Mouse (Mus musculus): Measurements from ENCODE around the gene Fat2. TPM values are rescaled to one million over a fixed set of nuclear protein-coding genes. Genes with fewer than 3 reads are reported as not detected.

Fat2 gene
- polyA plus RNA-seq (2015; fragmentation: Illumina TruSeq; extraction: RNeasy Lipid Tissue Mini Kit (QIAGEN cat#74804); ENCODE audit: insufficient read depth, low read depth, low replicate concordance) = 0.07 TPM

GRCm38 (mm10) chr11:55336101-55336891, at the start of gene Fat2:
Gene Fat2, minus strand, starts transcription at chr11:55336564.

GRCm38 (mm10) chr11:55204159-55204596, 132.2 kb downstream of the Fat2 start, which contains the start of gene Slc36a1:
Gene Slc36a1, plus strand, starts transcription at chr11:55204350.

Other genes with a start within 250 kb of the Fat2 start
- 8.0 TPM for gene Gm2a, start 238.4 kb downstream of the Fat2 start, polyA plus RNA-seq (2015; fragmentation: Illumina TruSeq; extraction: RNeasy Lipid Tissue Mini Kit (QIAGEN cat#74804); ENCODE audit: insufficient read depth, low read depth, low replicate concordance)
- gene Slc36a3, start 184.9 kb downstream of the Fat2 start, polyA plus RNA-seq (2015; fragmentation: Illumina TruSeq; extraction: RNeasy Lipid Tissue Mini Kit (QIAGEN cat#74804); ENCODE audit: insufficient read depth, low read depth, low replicate concordance) = not detected
- gene Slc36a2, start 151.5 kb downstream of the Fat2 start, polyA plus RNA-seq (2015; fragmentation: Illumina TruSeq; extraction: RNeasy Lipid Tissue Mini Kit (QIAGEN cat#74804); ENCODE audit: insufficient read depth, low read depth, low replicate concordance) = 3.4 TPM
- 7.1 TPM for gene Slc36a1, start 132.2 kb downstream of the Fat2 start, polyA plus RNA-seq (2015; fragmentation: Illumina TruSeq; extraction: RNeasy Lipid Tissue Mini Kit (QIAGEN cat#74804); ENCODE audit: insufficient read depth, low read depth, low replicate concordance)
- gene Sparc, start 86.6 kb upstream of the Fat2 start, polyA plus RNA-seq (2015; fragmentation: Illumina TruSeq; extraction: RNeasy Lipid Tissue Mini Kit (QIAGEN cat#74804); ENCODE audit: insufficient read depth, low read depth, low replicate concordance) = 171 TPM
- gene Atox1, start 124.7 kb upstream of the Fat2 start, polyA plus RNA-seq (2015; fragmentation: Illumina TruSeq; extraction: RNeasy Lipid Tissue Mini Kit (QIAGEN cat#74804); ENCODE audit: insufficient read depth, low read depth, low replicate concordance) = 57.2 TPM
- 7.6 TPM for gene G3bp1, start 133.1 kb upstream of the Fat2 start, polyA plus RNA-seq (2015; fragmentation: Illumina TruSeq; extraction: RNeasy Lipid Tissue Mini Kit (QIAGEN cat#74804); ENCODE audit: insufficient read depth, low read depth, low replicate concordance)